Comparison of ENCODE assay signal across 13 mouse cellular contexts in the genomic region with DNA sequence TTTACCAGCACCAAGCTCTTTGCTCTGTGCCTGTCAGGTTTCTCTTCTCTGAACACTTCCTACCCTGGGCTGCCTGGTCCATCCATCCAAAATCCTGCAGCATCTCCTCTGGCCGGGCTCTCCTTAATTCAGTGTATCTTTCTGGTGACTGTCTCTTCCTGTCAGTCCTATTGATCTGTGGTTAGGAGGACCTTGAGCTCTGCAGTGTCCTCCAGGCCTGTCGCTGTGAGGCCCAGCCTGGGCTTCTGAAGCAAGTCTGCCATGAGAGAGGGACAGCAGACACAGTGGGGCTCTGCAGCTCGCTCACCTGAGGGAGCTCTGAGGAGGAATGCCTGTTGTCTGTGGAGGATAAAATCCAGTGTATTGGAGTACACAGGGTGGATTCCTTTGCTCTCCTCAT. TPM values are rescaled to one million over a fixed set of nuclear protein-coding genes. Genes with fewer than 3 reads are reported as not detected.
DNase-seq lines count a peak whose midpoint lies in the region; ATAC-seq and TF ChIP-seq lines count a peak whose summit lies in the region.
"Had no signal": no experiment of that assay in that cellular context is flagged by ENCODE, and none has a peak within 500 bp of the region (broad histone marks: within the 10 kb centered on the region; RNA-seq: fewer than 3 reads in every experiment).

No protein-coding gene starts in this region.

- H3K4me3 ChIP-seq in heart, embryonic 13.5 days = peak overlapping the region; percentile 92
- no peak overlapping the region for H3K4me3 ChIP-seq in heart, adult 2 months
- H3K4me3 ChIP-seq in midbrain, embryonic 10.5 days = peak overlapping the region; percentile 86; the same call in 1 of the 2 replicates
- H3K4me3 ChIP-seq in midbrain, embryonic 16.5 days (ENCODE audit: low read depth, low read length) = no peak overlapping the region
- no peak overlapping the region for H3K4me3 ChIP-seq in intestine, postnatal 0 days (ENCODE audit: low read depth, low read length)
- peak overlapping the region; percentile 81 for H3K4me3 ChIP-seq in myocyte

- H3K9ac ChIP-seq in heart, embryonic 13.5 days = no peak overlapping the region
- H3K9ac ChIP-seq in heart, adult 2 months (ENCODE audit: low read depth, low read length) = no peak overlapping the region
- H3K9ac ChIP-seq in midbrain, embryonic 16.5 days (ENCODE audit: low read depth, low read length) = no peak overlapping the region
- no peak overlapping the region for H3K9ac ChIP-seq in intestine, postnatal 0 days (ENCODE audit: low read depth, low read length)

- peaks cover 19% of the 10 kb centered on the region for H3K36me3 ChIP-seq in heart, embryonic 13.5 days
- H3K36me3 ChIP-seq in heart, adult 2 months (ENCODE audit: control insufficient read depth, insufficient read depth, low read length) = no peaks in the 10 kb centered on the region
- H3K36me3 ChIP-seq in midbrain, embryonic 10.5 days = peaks cover 25% of the 10 kb centered on the region
- peaks cover 5% of the 10 kb centered on the region for H3K36me3 ChIP-seq in midbrain, embryonic 16.5 days (ENCODE audit: control insufficient read depth, insufficient read depth, low read length)
- H3K36me3 ChIP-seq in intestine, postnatal 0 days (ENCODE audit: control insufficient read depth, insufficient read depth) = peaks cover 7% of the 10 kb centered on the region; the same call in 1 of the 2 replicates
- no peaks in the 10 kb centered on the region for H3K36me3 ChIP-seq in myocyte (ENCODE audit: control insufficient read depth, insufficient read depth)

- DNase-seq in heart, adult 2 months = no peak
- no peak for DNase-seq in midbrain, embryonic 10.5 days (ENCODE audit: low spot score)
- DNase-seq in embryo, embryonic 11 days = no peak
- DNase-seq: adrenal gland, postnatal 10 days; forebrain, postnatal 0 days; heart, postnatal 14 days; kidney, adult 2 months; lung, postnatal 36 days; thymus, postnatal 14 days had no signal

- intact Hi-C loops in heart, adult 2 months (cut with DNase I) = no loop called here

- H3K27me3 ChIP-seq in heart, embryonic 13.5 days (replicated peaks) = no peaks in the 10 kb centered on the region
- no peaks in the 10 kb centered on the region for H3K27me3 ChIP-seq in heart, adult 2 months (ENCODE audit: control insufficient read depth, insufficient read depth, low read length)
- H3K27me3 ChIP-seq in midbrain, embryonic 10.5 days (ENCODE audit: low read depth, poor library complexity, severe bottlenecking) = no peaks in the 10 kb centered on the region
- H3K27me3 ChIP-seq in midbrain, embryonic 16.5 days (ENCODE audit: control insufficient read depth, insufficient read depth, low read depth, low read length) = no peaks in the 10 kb centered on the region
- no peaks in the 10 kb centered on the region for H3K27me3 ChIP-seq in intestine, postnatal 0 days (replicated peaks; ENCODE audit: control insufficient read depth, insufficient read depth, low read length)
- H3K27me3 ChIP-seq in myocyte (ENCODE audit: control insufficient read depth, insufficient read depth, insufficient read length) = no peaks in the 10 kb centered on the region

- no peak for TF ChIP-seq POLR2A in heart, adult 2 months (IDR thresholded peaks at IDR 0.05; ENCODE audit: insufficient read depth, low read depth, low read length)
- TF ChIP-seq POLR2A in myocyte (IDR thresholded peaks at IDR 0.05; ENCODE audit: insufficient read length, low read depth) = no peak

- no peak for ATAC-seq in heart, embryonic 13.5 days (ENCODE audit: extremely low read depth, insufficient number of reproducible peaks, low FRiP score, low TSS enrichment)
- ATAC-seq in midbrain, embryonic 16.5 days = no peak
- no peak for ATAC-seq in intestine, postnatal 0 days
- ATAC-seq: forebrain, postnatal 0 days had no signal

- H3K4me1 ChIP-seq in heart, embryonic 13.5 days = peaks cover 22% of the 10 kb centered on the region
- peaks cover 2% of the 10 kb centered on the region; the same call in 1 of the 2 replicates for H3K4me1 ChIP-seq in heart, adult 2 months (ENCODE audit: control insufficient read depth, insufficient read depth, low read length)
- peaks cover 22% of the 10 kb centered on the region for H3K4me1 ChIP-seq in midbrain, embryonic 10.5 days
- H3K4me1 ChIP-seq in midbrain, embryonic 16.5 days (ENCODE audit: control insufficient read depth, insufficient read depth, low read length) = peaks cover 18% of the 10 kb centered on the region
- H3K4me1 ChIP-seq in intestine, postnatal 0 days (replicated peaks; ENCODE audit: control insufficient read depth, insufficient read depth, low read length) = 0 out of 2 replicates have a peak, but pooled peaks cover 3% of the 10 kb centered on the region

- 90% methylated on average over 3 of the region's 3 CpGs for WGBS in heart, embryonic 13.5 days
- 85% methylated on average over 3 of the region's 3 CpGs for WGBS in heart, adult 2 months
- 92% methylated on average over 3 of the region's 3 CpGs for WGBS in midbrain, embryonic 10.5 days
- 98% methylated on average over 3 of the region's 3 CpGs for WGBS in midbrain, embryonic 16.5 days
- 79% methylated on average over 3 of the region's 3 CpGs for whole genome bisulfite sequencing in intestine, postnatal 0 days

- no peak for TF ChIP-seq EP300 in heart, adult 2 months (IDR thresholded peaks at IDR 0.05; ENCODE audit: insufficient read depth, low read depth, low read length)

- H3K79me2 ChIP-seq in heart, adult 2 months (replicated peaks; ENCODE audit: control insufficient read depth, insufficient read depth, low read length) = no peaks in the 10 kb centered on the region
- peaks cover 41% of the 10 kb centered on the region for H3K79me2 ChIP-seq in myocyte (ENCODE audit: control insufficient read depth, insufficient read depth)

- H3K27ac ChIP-seq in heart, embryonic 13.5 days (replicated peaks) = no peak overlapping the region
- no peak overlapping the region for H3K27ac ChIP-seq in heart, adult 2 months
- H3K27ac ChIP-seq in midbrain, embryonic 10.5 days (replicated peaks) = no peak overlapping the region
- no peak overlapping the region for H3K27ac ChIP-seq in midbrain, embryonic 16.5 days (ENCODE audit: low read length)
- H3K27ac ChIP-seq in intestine, postnatal 0 days (ENCODE audit: low read depth, low read length) = peak overlapping the region; percentile 21; the same call in 1 of the 2 replicates

- peak overlapping the region; percentile 76; the same call in 1 of the 2 replicates for H3K4me2 ChIP-seq in heart, embryonic 13.5 days
- H3K4me2 ChIP-seq in midbrain, embryonic 16.5 days (ENCODE audit: low read length) = no peak overlapping the region
- peak overlapping the region; percentile 95; the same call in 1 of the 2 replicates for H3K4me2 ChIP-seq in intestine, postnatal 0 days (replicated peaks; ENCODE audit: low read depth)
- peak overlapping the region; percentile 88 for H3K4me2 ChIP-seq in myocyte (ENCODE audit: low read depth)

- no peaks in the 10 kb centered on the region for H3K9me3 ChIP-seq in heart, embryonic 13.5 days
- H3K9me3 ChIP-seq in midbrain, embryonic 10.5 days (replicated peaks) = no peaks in the 10 kb centered on the region
- no peaks in the 10 kb centered on the region for H3K9me3 ChIP-seq in midbrain, embryonic 16.5 days (replicated peaks; ENCODE audit: control insufficient read depth, low read length, poor library complexity, severe bottlenecking)
- no peaks in the 10 kb centered on the region for H3K9me3 ChIP-seq in intestine, postnatal 0 days (ENCODE audit: control insufficient read depth)

- TF ChIP-seq CTCF in heart, adult 2 months (IDR thresholded peaks at IDR 0.05) = no peak
- no peak for TF ChIP-seq CTCF in intestine, postnatal 0 days (IDR thresholded peaks at IDR 0.05; ENCODE audit: low read depth)

- H3ac ChIP-seq in myocyte (ENCODE audit: control insufficient read depth, insufficient read length) = no peak overlapping the region

TF ChIP-seq in myocyte, 11 proteins besides CTCF, POLR2A, EP300 and RAD21 (continues in another document):
- TF ChIP-seq MAX (IDR thresholded peaks at IDR 0.05; ENCODE audit: low read depth) = no peak
- no peak for TF ChIP-seq E2F4 (IDR thresholded peaks at IDR 0.05; ENCODE audit: insufficient read depth)
- no peak for TF ChIP-seq SRF (IDR thresholded peaks at IDR 0.05; ENCODE audit: control insufficient read depth, insufficient read length, low read depth)
- TF ChIP-seq USF1 (IDR thresholded peaks at IDR 0.05; ENCODE audit: low read depth) = no peak
- no peak for TF ChIP-seq MYOG (IDR thresholded peaks at IDR 0.05; ENCODE audit: control insufficient read depth in 1 of 3, insufficient read depth in 1 of 3, insufficient read length in 2 of 3, low read depth in 2 of 3)
- no peak for TF ChIP-seq POLR2AphosphoS2 (IDR thresholded peaks at IDR 0.05; ENCODE audit: insufficient read length, low read depth)
- no peak for TF ChIP-seq CEBPB (IDR thresholded peaks at IDR 0.05; ENCODE audit: insufficient read depth, poor library complexity, severe bottlenecking)

RNA-seq across cellular contexts. Expression of gene Aen, which starts 1.9 kb away (rescaled TPM):
- 29.5 and 34.9 TPM in 2 replicates for polyA plus RNA-seq in heart, embryonic 13.5 days (2015; fragmentation: Nextera tagmentation; extraction: Ambion mirVana)
- 10 to 100 TPM; 33.9 to 39.0 TPM for total RNA-seq in heart, adult 2 months (2021)
- 23.5 and 31.2 TPM in 2 replicates for polyA plus RNA-seq in heart, adult 2 months (2012; rRNA removed)
- polyA plus RNA-seq in midbrain, embryonic 10.5 days (2016; fragmentation: Nextera tagmentation; extraction: Ambion mirVana) = 72.2 and 76.5 TPM in 2 replicates
- 48.5 and 54.0 TPM in 2 replicates for polyA plus RNA-seq in midbrain, embryonic 16.5 days (2015; fragmentation: Nextera tagmentation; extraction: Ambion mirVana)
- 19.7 and 20.6 TPM in 2 replicates for polyA plus RNA-seq in intestine, postnatal 0 days (2015; fragmentation: Nextera tagmentation; extraction: Ambion mirVana)
- polyA plus RNA-seq in myocyte (2012; fragmentation: generic; extraction: Trizol) = 52.8 TPM

RNA-seq across cellular contexts. Expression of gene Isg20, which starts 15.7 kb away (rescaled TPM):
- polyA plus RNA-seq in heart, embryonic 13.5 days (2015; fragmentation: Nextera tagmentation; extraction: Ambion mirVana) = 0.91 and 1.6 TPM in 2 replicates
- 10 to 100 TPM in 1 of 2 experiments, 1 to 10 TPM in 1; 6.2 to 30.3 TPM for total RNA-seq in heart, adult 2 months (2021)
- polyA plus RNA-seq in heart, adult 2 months (2012; rRNA removed) = 15.3 and 88.6 TPM in 2 replicates
- polyA plus RNA-seq in midbrain, embryonic 10.5 days (2016; fragmentation: Nextera tagmentation; extraction: Ambion mirVana) = 0.39 and 0.75 TPM in 2 replicates
- polyA plus RNA-seq in midbrain, embryonic 16.5 days (2015; fragmentation: Nextera tagmentation; extraction: Ambion mirVana) = 1.1 and 2.7 TPM in 2 replicates
- polyA plus RNA-seq in intestine, postnatal 0 days (2015; fragmentation: Nextera tagmentation; extraction: Ambion mirVana) = 4.3 and 4.9 TPM in 2 replicates
- 10.5 TPM for polyA plus RNA-seq in myocyte (2012; fragmentation: generic; extraction: Trizol)

RNA-seq across cellular contexts. Expression of gene Det1, which starts 50.5 kb away (rescaled TPM):
- polyA plus RNA-seq in heart, embryonic 13.5 days (2015; fragmentation: Nextera tagmentation; extraction: Ambion mirVana) = 10.4 and 11.4 TPM in 2 replicates
- total RNA-seq in heart, adult 2 months (2021) = 10 to 100 TPM; 13.2 to 13.8 TPM
- polyA plus RNA-seq in heart, adult 2 months (2012; rRNA removed) = 14.6 and 18.3 TPM in 2 replicates
- 23.4 and 24.4 TPM in 2 replicates for polyA plus RNA-seq in midbrain, embryonic 10.5 days (2016; fragmentation: Nextera tagmentation; extraction: Ambion mirVana)
- 14.0 and 14.1 TPM in 2 replicates for polyA plus RNA-seq in midbrain, embryonic 16.5 days (2015; fragmentation: Nextera tagmentation; extraction: Ambion mirVana)
- 10.1 and 11.2 TPM in 2 replicates for polyA plus RNA-seq in intestine, postnatal 0 days (2015; fragmentation: Nextera tagmentation; extraction: Ambion mirVana)
- polyA plus RNA-seq in myocyte (2012; fragmentation: generic; extraction: Trizol) = 12.0 TPM

Comparison
In these comparisons a context has a peak if more than half of its experiments do, and no peak if none do; other contexts are left out.
1. H3K4me3 ChIP-seq: peak in heart, embryonic 13.5 days (single experiment), midbrain, embryonic 10.5 days (single experiment) and myocyte (single experiment); none in heart, adult 2 months (single experiment), midbrain, embryonic 16.5 days (single experiment) and intestine, postnatal 0 days (single experiment).